Mouse (Mus musculus) adipocyte (in vitro differentiated cells): ENCODE measurements at regions not wholly inside any gene's neighbourhood (a gene's known extent, or its start where the extent isn't known, plus 50 kb on each side); places are given as distances from the start of the nearest gene placed in this dataset.

Experiments
- DNase-seq: peaks from one replicate; pipeline ENCODE4 v3.0.0-alpha.2; 2016; ENCODE audit warnings: low spot score

DNA sequence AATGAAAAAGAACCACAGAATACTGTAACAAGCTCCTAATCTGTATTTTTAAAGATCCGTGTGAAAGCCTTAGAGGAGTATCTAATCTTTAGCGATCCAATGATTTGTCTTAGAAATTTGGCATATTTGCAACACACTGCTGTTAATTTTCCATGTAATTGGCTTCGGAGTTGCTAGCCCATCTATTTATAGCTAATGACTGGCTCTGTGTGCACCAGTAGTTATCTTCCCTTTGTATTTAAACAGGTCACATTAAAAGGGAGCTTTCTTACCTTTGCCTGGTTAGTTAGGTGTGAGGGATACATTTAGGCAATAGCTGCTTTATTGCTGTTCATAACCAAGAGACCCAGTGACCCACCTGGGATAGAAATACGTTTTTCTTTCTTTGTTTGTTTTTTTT lies 256.3 kb upstream of the Mme start:
- no peak for DNase-seq

DNA sequence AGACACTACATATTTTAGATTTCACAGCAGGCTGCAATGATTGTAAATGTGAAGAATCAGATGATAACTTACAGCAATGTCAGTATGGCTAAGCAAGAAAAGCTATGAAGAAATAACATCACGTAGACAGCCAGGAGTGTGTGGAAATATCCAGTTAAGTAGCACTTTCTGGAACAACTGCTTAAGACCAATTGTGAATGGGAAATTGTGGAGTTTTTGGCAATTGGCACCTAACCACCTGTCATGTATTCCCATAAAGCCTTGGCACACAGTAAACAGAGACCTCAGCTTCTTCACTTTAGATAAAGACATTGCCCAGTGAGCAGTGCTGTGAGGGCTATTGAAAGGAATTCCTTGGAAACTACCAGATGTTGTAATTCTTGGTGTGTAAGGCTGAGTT lies 264.4 kb upstream of the Mme start:
- DNase-seq: peak; percentile 6

DNA sequence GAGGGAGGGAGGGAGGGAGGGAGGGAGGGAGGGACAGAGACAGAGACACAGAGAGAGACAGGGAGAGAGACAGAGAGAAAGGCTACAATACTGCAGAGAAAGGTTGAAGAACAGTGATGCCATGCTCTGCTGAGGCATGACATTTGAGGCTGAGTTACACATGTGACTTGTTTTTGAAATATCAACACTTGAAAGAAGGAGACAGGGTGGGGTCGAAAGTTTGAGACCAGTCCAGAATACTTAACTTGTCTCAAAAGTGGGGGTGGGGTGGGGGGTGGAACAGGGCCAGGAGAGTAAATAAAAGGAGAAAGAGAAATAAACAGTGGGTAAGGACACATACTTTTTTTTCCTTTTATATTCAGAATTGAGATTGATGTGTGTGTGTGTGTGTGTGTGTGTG lies 278.1 kb upstream of the Mme start:
- no peak for DNase-seq

DNA sequence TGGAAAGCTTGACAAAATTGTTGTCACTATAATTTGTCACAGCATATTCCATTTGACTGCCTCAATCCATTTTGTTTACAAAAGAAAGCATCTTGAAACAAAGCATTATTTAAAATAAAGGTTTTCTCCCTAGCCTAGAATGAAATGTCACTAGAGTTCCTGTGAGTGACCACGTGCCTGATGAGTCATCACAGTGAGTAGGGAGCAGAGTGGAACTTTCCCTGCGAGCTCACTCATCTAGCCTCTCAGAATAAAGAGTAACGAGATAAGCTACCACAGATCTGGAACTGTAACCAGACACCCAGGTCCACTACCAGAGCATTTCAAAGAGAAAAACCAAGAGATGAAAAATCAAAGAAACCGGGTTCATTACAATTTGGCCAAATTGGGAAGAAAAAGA lies 278.7 kb upstream of the Mme start:
- peak; percentile 12 for DNase-seq

DNA sequence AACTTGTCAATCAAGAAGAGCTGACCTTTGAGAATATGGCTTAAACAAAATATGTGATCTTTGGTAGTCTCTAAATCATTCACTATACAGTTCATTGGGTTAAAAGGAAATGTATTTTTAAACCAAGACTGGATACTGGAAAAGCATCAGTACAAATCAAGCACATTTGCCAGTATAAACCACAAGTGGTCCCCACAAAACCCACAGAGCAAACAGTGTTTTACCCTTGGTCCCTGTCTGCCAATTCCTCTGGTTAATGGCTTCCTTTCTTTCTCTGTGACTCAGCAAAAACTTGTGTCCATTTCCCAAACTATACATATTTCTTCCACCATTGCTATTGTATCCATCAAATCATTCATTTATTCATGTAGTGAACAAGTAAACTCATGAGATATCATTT lies 296.0 kb upstream of the Mme start:
- DNase-seq: no peak

DNA sequence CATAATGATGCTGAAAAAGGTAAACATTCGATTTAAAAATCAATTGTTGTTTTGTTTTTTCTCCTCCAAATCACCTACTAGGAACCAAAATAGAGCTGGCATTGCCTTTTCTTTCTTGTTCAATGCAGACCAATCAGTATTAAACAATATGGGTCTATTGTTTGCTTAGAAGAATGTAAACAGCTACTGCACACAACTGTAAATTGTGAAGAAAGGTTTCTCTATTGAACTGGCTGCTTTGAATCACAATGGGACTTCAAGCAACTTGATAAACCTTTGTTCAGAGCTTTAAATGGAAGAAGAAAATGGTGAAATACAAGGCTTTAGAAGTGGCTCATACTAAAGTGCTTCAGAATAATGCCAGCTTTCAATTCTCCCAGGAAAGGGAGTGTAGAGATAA lies 302.7 kb upstream of the Mme start:
- DNase-seq: no peak

DNA sequence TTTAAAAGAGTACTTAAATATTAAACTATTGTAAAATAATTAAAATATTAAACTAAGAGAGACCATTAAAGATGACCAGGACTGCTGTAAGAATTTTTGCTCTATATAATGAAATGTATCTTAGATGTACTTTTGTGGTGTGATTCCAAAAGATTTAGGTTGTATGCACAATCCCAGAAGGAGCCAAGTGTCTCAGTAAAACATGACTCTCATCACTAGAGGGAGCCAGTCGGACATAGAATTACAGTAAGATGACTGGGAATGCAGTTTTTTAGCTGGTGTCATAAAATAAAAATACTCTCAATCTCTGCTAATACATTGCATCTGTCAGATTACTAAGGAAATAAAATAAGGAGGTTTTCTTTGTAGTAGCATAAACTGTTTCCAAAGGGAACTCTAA lies 316.9 kb upstream of the Mme start:
- peak; percentile 81 for DNase-seq

DNA sequence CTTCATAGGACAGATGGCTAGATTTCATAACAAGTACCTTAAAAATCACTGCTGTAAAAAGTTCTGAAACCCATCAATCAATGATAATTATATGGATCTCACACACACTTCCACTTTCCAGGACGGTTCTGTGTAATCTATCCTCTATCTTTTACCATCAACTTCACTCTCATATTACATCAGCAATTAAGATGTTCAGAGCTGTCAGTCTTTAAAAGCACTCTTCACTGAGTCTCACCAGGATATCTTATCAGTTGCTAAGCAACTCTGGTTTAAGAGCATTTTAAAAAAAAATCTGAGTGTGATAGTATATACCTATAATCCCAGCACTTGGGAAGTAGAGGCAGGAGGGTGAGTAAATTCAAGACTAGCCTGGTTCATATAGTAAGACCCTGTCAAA lies 312.0 kb upstream of the Gpr149 start:
- DNase-seq: no peak

DNA sequence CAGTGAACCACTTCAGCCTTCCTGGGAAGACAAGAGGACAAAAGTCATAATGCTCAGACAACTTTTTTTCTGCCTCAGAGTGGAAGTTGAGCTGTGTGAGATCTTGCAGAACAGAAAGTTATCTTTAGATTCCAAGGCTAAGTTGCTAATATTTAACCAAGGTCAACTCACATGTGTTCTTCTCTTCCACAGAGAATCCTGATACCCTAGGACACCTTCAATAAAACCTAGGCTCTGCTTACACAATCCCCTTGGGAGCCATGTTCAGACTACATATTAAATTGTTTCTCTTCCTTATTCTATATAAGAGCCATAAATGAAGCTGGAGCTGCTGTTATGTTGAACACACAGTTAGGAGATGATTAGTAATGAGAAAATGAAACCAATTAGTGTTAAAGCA lies 280.2 kb upstream of the Gpr149 start:
- DNase-seq: no peak

DNA sequence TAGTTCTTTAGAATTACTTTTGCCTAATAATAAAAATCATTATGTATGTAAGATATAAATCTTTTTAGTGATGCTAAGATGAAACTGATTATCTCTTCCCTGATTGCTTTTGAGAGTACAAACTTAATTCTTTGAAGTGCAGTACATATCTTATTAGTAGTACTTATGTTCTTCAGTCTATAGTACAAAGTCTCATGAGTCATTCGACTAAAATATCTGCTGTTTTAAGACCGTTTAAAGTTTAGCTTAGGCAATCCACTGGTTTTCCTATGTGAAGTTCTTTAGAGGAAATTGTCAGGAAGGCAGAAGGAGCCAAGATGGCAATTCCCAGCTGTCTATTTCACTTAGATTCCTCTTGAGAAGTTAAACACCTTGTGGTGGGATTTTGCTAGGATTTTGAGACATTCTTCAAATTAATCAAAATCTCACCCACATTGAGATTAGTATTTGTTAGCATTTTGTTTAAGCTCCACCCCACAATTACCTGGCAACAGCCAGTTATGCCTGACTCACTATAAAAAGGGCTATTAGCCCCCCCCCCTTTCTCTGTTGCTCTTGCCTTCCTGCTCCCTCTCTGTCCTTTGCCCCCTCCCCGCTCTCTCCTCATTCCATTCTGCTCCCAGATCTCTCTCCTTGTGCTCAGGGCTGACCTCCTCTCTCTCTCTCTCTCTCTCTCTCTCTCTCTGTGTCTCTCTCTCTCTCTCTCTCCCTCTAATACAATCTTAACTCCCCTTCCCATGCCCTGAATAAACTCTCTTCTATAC lies 277.6 kb upstream of the Gpr149 start:
- DNase-seq: no peak

DNA sequence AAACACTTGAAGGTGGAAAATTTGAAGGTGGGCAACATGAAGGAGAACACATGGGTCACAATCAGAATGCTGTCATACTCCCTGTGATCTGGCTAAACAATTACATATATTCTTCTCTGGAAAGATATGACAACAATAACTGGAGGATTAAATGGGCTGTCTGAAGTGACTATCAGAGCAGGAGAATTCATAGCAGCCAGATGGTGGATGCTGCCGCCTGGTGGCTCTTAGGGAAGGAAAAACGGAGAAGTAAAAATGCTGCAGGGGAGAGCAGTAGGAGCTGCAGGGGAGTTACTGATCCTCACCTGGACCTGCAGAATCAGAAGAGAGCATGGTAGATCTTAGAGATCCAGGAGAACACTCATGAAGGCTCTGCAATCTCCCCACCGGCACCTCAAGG lies 255.8 kb upstream of the Gpr149 start:
- peak; percentile 68 for DNase-seq

DNA sequence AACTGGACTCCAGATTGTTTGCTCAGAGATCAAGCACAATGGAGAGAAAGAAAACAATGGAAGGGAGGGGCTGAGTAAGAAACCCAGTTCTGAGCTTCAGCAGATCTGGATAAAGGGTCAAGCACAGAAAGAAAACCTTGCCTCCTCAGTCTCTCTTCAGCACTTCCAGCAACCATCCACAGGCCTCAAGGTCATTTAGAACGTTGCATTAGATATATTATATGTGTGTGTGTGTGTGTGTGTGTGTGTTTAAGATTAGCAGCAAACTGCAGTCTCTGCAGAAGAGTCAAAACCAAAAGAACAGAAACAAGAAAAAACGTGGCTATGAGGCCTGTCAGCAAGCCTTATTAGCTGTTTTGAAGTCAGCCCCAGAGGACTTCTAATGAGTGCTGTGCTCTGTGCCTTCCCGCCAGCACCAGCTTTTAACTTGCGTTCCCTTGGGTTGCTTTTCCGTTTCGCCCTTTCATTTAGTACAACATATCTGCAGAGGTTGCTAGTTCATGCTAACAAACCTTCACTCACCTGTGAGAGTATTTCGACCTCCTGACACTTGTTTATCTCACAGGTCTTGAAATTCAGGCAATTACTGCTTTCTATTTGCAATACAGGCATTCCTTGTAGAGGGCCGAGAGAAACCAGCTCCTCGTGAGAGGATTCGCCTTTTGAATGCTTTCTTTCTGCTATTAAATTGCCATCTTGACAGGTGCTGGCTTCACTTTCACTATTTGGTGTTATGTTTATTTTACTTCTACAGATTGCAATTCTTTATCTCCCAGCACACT lies 230.9 kb upstream of the Gpr149 start:
- DNase-seq: peak; percentile 3

DNA sequence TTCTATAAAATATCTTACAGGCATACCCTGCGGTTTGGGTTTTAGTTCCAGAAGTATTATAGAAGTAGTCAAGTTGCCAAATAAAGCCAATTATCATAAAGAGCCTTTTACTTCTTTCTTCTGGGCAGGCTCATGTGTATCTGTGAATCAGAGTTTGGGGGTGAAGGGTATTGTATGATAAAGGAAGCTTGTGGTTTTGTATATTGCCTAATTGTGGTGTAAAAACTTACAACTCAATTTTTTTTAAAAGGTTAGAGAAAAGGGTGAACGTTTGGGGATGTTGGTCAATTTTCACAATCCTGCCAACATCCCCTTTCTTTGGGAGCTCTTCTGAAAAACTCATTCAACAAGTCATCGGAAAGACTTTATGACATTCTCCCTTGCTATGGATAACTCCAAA lies 219.0 kb upstream of the Gpr149 start:
- no peak for DNase-seq

DNA sequence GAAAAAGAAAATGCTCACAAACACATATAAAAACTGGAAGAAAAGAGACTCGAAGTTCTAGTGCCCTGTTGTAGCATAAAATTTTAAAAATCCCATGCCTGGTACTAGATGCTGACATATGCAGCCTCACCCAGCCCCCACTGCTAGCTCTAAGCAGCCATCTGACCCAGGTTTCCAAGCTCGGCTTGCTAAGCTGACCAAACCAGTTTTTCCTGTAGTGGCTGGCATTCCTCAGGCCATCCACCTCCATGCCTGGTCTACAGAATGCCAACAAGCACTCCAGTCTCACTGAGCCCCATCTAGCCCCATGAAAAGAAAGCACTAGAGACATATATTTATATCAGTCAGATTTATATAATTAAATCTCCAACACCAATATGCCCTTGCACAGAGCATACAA lies 196.1 kb upstream of the Gpr149 start:
- no peak for DNase-seq

DNA sequence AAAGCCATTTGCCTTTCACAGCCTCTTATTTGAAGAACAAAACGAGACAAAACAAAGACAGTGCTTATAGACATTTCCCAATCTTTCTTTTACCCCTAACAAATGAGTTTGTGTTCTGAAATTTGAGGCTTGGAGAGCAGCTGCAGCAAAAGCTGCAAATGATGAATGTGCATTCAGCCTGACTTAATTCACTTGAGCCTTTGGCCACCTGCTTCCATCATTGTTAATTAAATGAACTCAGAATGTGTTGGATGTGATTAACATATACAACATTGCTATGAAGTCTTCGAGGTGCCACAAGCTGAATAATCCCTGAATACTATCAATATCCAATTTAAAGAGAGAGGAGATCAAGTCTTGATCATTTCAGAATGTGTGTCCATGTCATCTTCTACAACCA lies 181.3 kb upstream of the Gpr149 start:
- no peak for DNase-seq
